11 mouse cellular contexts compared by ENCODE assay signal in the genomic region with DNA sequence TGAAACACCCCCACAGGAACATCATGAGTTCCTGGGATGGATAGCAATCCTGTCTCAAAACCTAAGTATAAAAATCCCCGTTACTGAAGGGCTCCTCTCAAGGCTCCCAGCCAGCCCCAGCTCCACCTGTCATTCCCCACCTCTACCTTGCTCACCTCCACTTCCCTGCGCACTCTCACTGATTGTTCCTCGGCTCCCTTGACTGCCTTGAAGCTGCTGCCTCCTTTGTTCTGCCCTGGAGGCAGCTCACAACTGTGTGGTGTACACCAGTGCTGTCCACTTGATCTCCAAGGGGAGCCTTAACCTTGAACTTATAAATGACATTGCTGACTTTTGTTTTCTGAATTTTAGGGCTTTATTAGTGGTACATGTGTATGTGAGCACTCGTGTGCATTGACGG. TPM values are rescaled to one million over a fixed set of nuclear protein-coding genes. Genes with fewer than 3 reads are reported as not detected.
DNase-seq lines count a peak whose midpoint lies in the region; ATAC-seq and TF ChIP-seq lines count a peak whose summit lies in the region.
"Had no signal": no experiment of that assay in that cellular context is flagged by ENCODE, and none has a peak within 500 bp of the region (broad histone marks: within the 10 kb centered on the region; RNA-seq: fewer than 3 reads in every experiment).

No protein-coding gene starts in this region.

- no peaks in the 10 kb centered on the region for H3K9me3 ChIP-seq in forebrain, embryonic 10.5 days
- H3K9me3 ChIP-seq in forebrain, embryonic 11.5 days (ENCODE audit: control insufficient read depth, low read length): no peaks in the 10 kb centered on the region
- no peaks in the 10 kb centered on the region for H3K9me3 ChIP-seq in midbrain, embryonic 12.5 days
- H3K9me3 ChIP-seq in midbrain, embryonic 16.5 days (replicated peaks; ENCODE audit: control insufficient read depth, low read length, poor library complexity, severe bottlenecking): no peaks in the 10 kb centered on the region
- no peaks in the 10 kb centered on the region for H3K9me3 ChIP-seq in hindbrain, embryonic 13.5 days

- no peak overlapping the region for H3K27ac ChIP-seq in forebrain, embryonic 10.5 days
- no peak overlapping the region for H3K27ac ChIP-seq in forebrain, embryonic 11.5 days (ENCODE audit: low read depth, low read length)
- H3K27ac ChIP-seq in midbrain, embryonic 12.5 days (replicated peaks): no peak overlapping the region
- H3K27ac ChIP-seq in midbrain, embryonic 16.5 days (ENCODE audit: low read length): no peak overlapping the region
- no peak overlapping the region for H3K27ac ChIP-seq in hindbrain, embryonic 13.5 days

- no peak overlapping the region for H3K4me2 ChIP-seq in forebrain, embryonic 11.5 days (ENCODE audit: low read depth, low read length, severe bottlenecking)
- H3K4me2 ChIP-seq in midbrain, embryonic 12.5 days (replicated peaks): peak overlapping the region; percentile 78; the same call in 1 of the 2 replicates
- H3K4me2 ChIP-seq in midbrain, embryonic 16.5 days (ENCODE audit: low read length): no peak overlapping the region
- H3K4me2 ChIP-seq in hindbrain, embryonic 13.5 days: peak overlapping the region; percentile 97
- H3K4me2 ChIP-seq in myocyte (ENCODE audit: low read depth): peak overlapping the region; percentile 86

- H3K4me1 ChIP-seq in forebrain, embryonic 10.5 days: peaks cover 18% of the 10 kb centered on the region
- H3K4me1 ChIP-seq in forebrain, embryonic 11.5 days (replicated peaks; ENCODE audit: control insufficient read depth, insufficient read depth, low read length): 0 out of 2 replicates have a peak, but pooled peaks cover 4% of the 10 kb centered on the region
- H3K4me1 ChIP-seq in midbrain, embryonic 12.5 days: peaks cover 18% of the 10 kb centered on the region
- peaks cover 12% of the 10 kb centered on the region for H3K4me1 ChIP-seq in midbrain, embryonic 16.5 days (ENCODE audit: control insufficient read depth, insufficient read depth, low read length)
- peaks cover 26% of the 10 kb centered on the region for H3K4me1 ChIP-seq in hindbrain, embryonic 13.5 days (replicated peaks)

- peak overlapping the region; percentile 62 for H3K4me3 ChIP-seq in forebrain, embryonic 10.5 days
- H3K4me3 ChIP-seq in forebrain, embryonic 11.5 days (ENCODE audit: low read depth, low read length): no peak overlapping the region
- H3K4me3 ChIP-seq in midbrain, embryonic 12.5 days: peak overlapping the region; percentile 75; the same call in 1 of the 2 replicates
- no peak overlapping the region for H3K4me3 ChIP-seq in midbrain, embryonic 16.5 days (ENCODE audit: low read depth, low read length)
- H3K4me3 ChIP-seq in hindbrain, embryonic 13.5 days: no peak overlapping the region; the same call in 1 of the 2 replicates
- peak overlapping the region; percentile 86 for H3K4me3 ChIP-seq in myocyte

- WGBS in forebrain, embryonic 10.5 days: 75% methylated on average over 5 of the region's 5 CpGs
- WGBS in forebrain, embryonic 11.5 days: 73% methylated on average over 5 of the region's 5 CpGs
- 75% methylated on average over 5 of the region's 5 CpGs for WGBS in midbrain, embryonic 12.5 days
- WGBS in midbrain, embryonic 16.5 days: 69% methylated on average over 5 of the region's 5 CpGs
- 73% methylated on average over 5 of the region's 5 CpGs for WGBS in hindbrain, embryonic 13.5 days

- ATAC-seq in forebrain, embryonic 11.5 days (replicated peaks; ENCODE audit: low FRiP score): no peak
- no peak for ATAC-seq in midbrain, embryonic 12.5 days (ENCODE audit: low FRiP score, low read depth)
- no peak for ATAC-seq in midbrain, embryonic 16.5 days
- no peak for ATAC-seq in hindbrain, embryonic 13.5 days (ENCODE audit: low FRiP score)
- ATAC-seq: lung, postnatal 0 days had no signal

- H3K9ac ChIP-seq in forebrain, embryonic 11.5 days (ENCODE audit: low read length): no peak overlapping the region
- peak overlapping the region; percentile 88; the same call in 1 of the 2 replicates for H3K9ac ChIP-seq in midbrain, embryonic 12.5 days (replicated peaks)
- H3K9ac ChIP-seq in midbrain, embryonic 16.5 days (ENCODE audit: low read depth, low read length): no peak overlapping the region
- H3K9ac ChIP-seq in hindbrain, embryonic 13.5 days: peak overlapping the region; percentile 91

- H3K36me3 ChIP-seq in forebrain, embryonic 10.5 days (replicated peaks): peaks cover 45% of the 10 kb centered on the region
- H3K36me3 ChIP-seq in forebrain, embryonic 11.5 days (ENCODE audit: control insufficient read depth, insufficient read depth, low read length): peaks cover 9% of the 10 kb centered on the region; the same call in 1 of the 2 replicates
- H3K36me3 ChIP-seq in midbrain, embryonic 12.5 days: peaks cover 40% of the 10 kb centered on the region
- H3K36me3 ChIP-seq in midbrain, embryonic 16.5 days (ENCODE audit: control insufficient read depth, insufficient read depth, low read length): peaks cover 11% of the 10 kb centered on the region
- H3K36me3 ChIP-seq in hindbrain, embryonic 13.5 days: peaks cover 42% of the 10 kb centered on the region
- H3K36me3 ChIP-seq in myocyte (ENCODE audit: control insufficient read depth, insufficient read depth): peaks cover 3% of the 10 kb centered on the region

- no peak overlapping the region for H3ac ChIP-seq in myocyte (ENCODE audit: control insufficient read depth, insufficient read length)

- DNase-seq in forebrain, embryonic 10.5 days (ENCODE audit: extremely low spot score, low spot score): no peak
- DNase-seq in forebrain, embryonic 11.5 days (ENCODE audit: low spot score): no peak
- no peak for DNase-seq in layer of hippocampus, adult 9-10 months (ENCODE audit: low spot score)
- DNase-seq in gastrocnemius, adult 8-10 months (ENCODE audit: low spot score in 2 of 2): no peak

- peaks cover 19% of the 10 kb centered on the region for H3K79me2 ChIP-seq in myocyte (ENCODE audit: control insufficient read depth, insufficient read depth)

- no peaks in the 10 kb centered on the region for H3K27me3 ChIP-seq in forebrain, embryonic 10.5 days (ENCODE audit: poor library complexity, severe bottlenecking)
- no peaks in the 10 kb centered on the region for H3K27me3 ChIP-seq in forebrain, embryonic 11.5 days (ENCODE audit: control insufficient read depth, insufficient read depth, low read length)
- H3K27me3 ChIP-seq in midbrain, embryonic 12.5 days: no peaks in the 10 kb centered on the region
- no peaks in the 10 kb centered on the region for H3K27me3 ChIP-seq in midbrain, embryonic 16.5 days (ENCODE audit: control insufficient read depth, insufficient read depth, low read depth, low read length)
- H3K27me3 ChIP-seq in hindbrain, embryonic 13.5 days: no peaks in the 10 kb centered on the region
- no peaks in the 10 kb centered on the region for H3K27me3 ChIP-seq in myocyte (ENCODE audit: control insufficient read depth, insufficient read depth, insufficient read length)

- no peak for TF ChIP-seq POLR2A in myocyte (IDR thresholded peaks at IDR 0.05; ENCODE audit: insufficient read length, low read depth)

TF ChIP-seq in myocyte, 11 proteins besides CTCF, POLR2A, EP300 and RAD21 (continues in another document):
- no peak for TF ChIP-seq POLR2AphosphoS2 (IDR thresholded peaks at IDR 0.05; ENCODE audit: insufficient read length, low read depth)
- TF ChIP-seq E2F4 (IDR thresholded peaks at IDR 0.05; ENCODE audit: insufficient read depth): no peak
- TF ChIP-seq TCF12 (IDR thresholded peaks at IDR 0.05; ENCODE audit: insufficient read depth, poor library complexity, severe bottlenecking): no peak
- TF ChIP-seq USF1 (IDR thresholded peaks at IDR 0.05; ENCODE audit: low read depth): no peak

RNA-seq across cellular contexts. Expression of a gene that starts 1.7 kb away (rescaled TPM):
- polyA plus RNA-seq in forebrain, embryonic 10.5 days (2016; fragmentation: Nextera tagmentation; extraction: Ambion mirVana): 342 and 357 TPM in 2 replicates
- 333 and 339 TPM in 2 replicates for polyA plus RNA-seq in forebrain, embryonic 11.5 days (2014; fragmentation: Nextera tagmentation; extraction: Ambion mirVana)
- polyA plus RNA-seq in midbrain, embryonic 12.5 days (2016; fragmentation: Nextera tagmentation; extraction: Ambion mirVana): 329 and 353 TPM in 2 replicates
- polyA plus RNA-seq in midbrain, embryonic 16.5 days (2015; fragmentation: Nextera tagmentation; extraction: Ambion mirVana): 320 and 338 TPM in 2 replicates
- 375 and 381 TPM in 2 replicates for polyA plus RNA-seq in hindbrain, embryonic 13.5 days (2015; fragmentation: Nextera tagmentation; extraction: Ambion mirVana)
- polyA plus RNA-seq in myocyte (2012; fragmentation: generic; extraction: Trizol): 421 TPM
- total RNA-seq in gastrocnemius, adult 8-10 months (2022): 100 to 1,000 TPM; 262 to 329 (median 295) TPM

RNA-seq across cellular contexts. Expression of a gene that starts 32.5 kb away (rescaled TPM):
- polyA plus RNA-seq in forebrain, embryonic 10.5 days (2016; fragmentation: Nextera tagmentation; extraction: Ambion mirVana): not detected in 2 replicates
- not detected in 2 replicates for polyA plus RNA-seq in forebrain, embryonic 11.5 days (2014; fragmentation: Nextera tagmentation; extraction: Ambion mirVana)
- not detected in 2 replicates for polyA plus RNA-seq in midbrain, embryonic 12.5 days (2016; fragmentation: Nextera tagmentation; extraction: Ambion mirVana)
- 0.07 TPM in 1 of 2 replicates, not detected in the other for polyA plus RNA-seq in midbrain, embryonic 16.5 days (2015; fragmentation: Nextera tagmentation; extraction: Ambion mirVana)
- polyA plus RNA-seq in hindbrain, embryonic 13.5 days (2015; fragmentation: Nextera tagmentation; extraction: Ambion mirVana): 0.05 and 0.09 TPM in 2 replicates
- polyA plus RNA-seq in myocyte (2012; fragmentation: generic; extraction: Trizol): not detected
- total RNA-seq in gastrocnemius, adult 8-10 months (2022): not detected
- total RNA-seq: hematopoietic stem cell, adult 5-6 weeks had no signal
- polyA plus RNA-seq: lung, postnatal 0 days; small intestine, adult 2 months had no signal

RNA-seq across cellular contexts. Expression of a gene that starts 39.6 kb away (rescaled TPM):
- polyA plus RNA-seq in forebrain, embryonic 10.5 days (2016; fragmentation: Nextera tagmentation; extraction: Ambion mirVana): 637 and 658 TPM in 2 replicates
- 550 and 611 TPM in 2 replicates for polyA plus RNA-seq in forebrain, embryonic 11.5 days (2014; fragmentation: Nextera tagmentation; extraction: Ambion mirVana)
- 600 and 631 TPM in 2 replicates for polyA plus RNA-seq in midbrain, embryonic 12.5 days (2016; fragmentation: Nextera tagmentation; extraction: Ambion mirVana)
- polyA plus RNA-seq in midbrain, embryonic 16.5 days (2015; fragmentation: Nextera tagmentation; extraction: Ambion mirVana): 1,093 and 1,247 TPM in 2 replicates
- polyA plus RNA-seq in hindbrain, embryonic 13.5 days (2015; fragmentation: Nextera tagmentation; extraction: Ambion mirVana): 998 and 1,025 TPM in 2 replicates
- 459 TPM for polyA plus RNA-seq in myocyte (2012; fragmentation: generic; extraction: Trizol)
- 100 to 1,000 TPM; 461 to 506 (median 481) TPM for total RNA-seq in gastrocnemius, adult 8-10 months (2022)

RNA-seq across cellular contexts. Expression of a gene that starts 39.9 kb away (rescaled TPM):
- polyA plus RNA-seq in forebrain, embryonic 10.5 days (2016; fragmentation: Nextera tagmentation; extraction: Ambion mirVana): 65.2 and 77.8 TPM in 2 replicates
- polyA plus RNA-seq in forebrain, embryonic 11.5 days (2014; fragmentation: Nextera tagmentation; extraction: Ambion mirVana): 73.8 and 78.5 TPM in 2 replicates
- 66.4 and 67.7 TPM in 2 replicates for polyA plus RNA-seq in midbrain, embryonic 12.5 days (2016; fragmentation: Nextera tagmentation; extraction: Ambion mirVana)
- 60.2 and 60.8 TPM in 2 replicates for polyA plus RNA-seq in midbrain, embryonic 16.5 days (2015; fragmentation: Nextera tagmentation; extraction: Ambion mirVana)
- 54.1 and 54.2 TPM in 2 replicates for polyA plus RNA-seq in hindbrain, embryonic 13.5 days (2015; fragmentation: Nextera tagmentation; extraction: Ambion mirVana)
- polyA plus RNA-seq in myocyte (2012; fragmentation: generic; extraction: Trizol): 17.7 TPM
- 1 to 10 TPM; 3.6 to 7.9 (median 3.8) TPM for total RNA-seq in gastrocnemius, adult 8-10 months (2022)

Comparison
In these comparisons a context has a peak if more than half of its experiments do, and no peak if none do; other contexts are left out.
1. H3K4me3 ChIP-seq: peak in forebrain, embryonic 10.5 days (single experiment), midbrain, embryonic 12.5 days (single experiment) and myocyte (single experiment); none in forebrain, embryonic 11.5 days (single experiment), midbrain, embryonic 16.5 days (single experiment) and hindbrain, embryonic 13.5 days (single experiment).
2. H3K4me2 ChIP-seq: peak in midbrain, embryonic 12.5 days (single experiment), hindbrain, embryonic 13.5 days (single experiment) and myocyte (single experiment); none in forebrain, embryonic 11.5 days (single experiment) and midbrain, embryonic 16.5 days (single experiment).
3. H3K9ac ChIP-seq: peak in midbrain, embryonic 12.5 days (single experiment) and hindbrain, embryonic 13.5 days (single experiment); none in forebrain, embryonic 11.5 days (single experiment) and midbrain, embryonic 16.5 days (single experiment).